Mouse (Mus musculus) liver, embryonic 14.5 days (tissue): ENCODE results near the gene Serpinb9.

Source experiments
- CTCF ChIP-seq: IDR thresholded peaks from 2 replicates; pipeline ENCODE4 v1.5.1; 2016; ENCODE audit warnings: antibody characterized with exemption, low read depth, control low read depth
- EP300 ChIP-seq: IDR thresholded peaks from 2 replicates; pipeline ENCODE4 v1.6.1; 2016; ENCODE audit warnings: antibody characterized with exemption, low read depth

- TF ChIP-seq CTCF = no peak
- no peak for TF ChIP-seq EP300
Observed at GRCm38 (mm10) chr13:33048187-33048586, 45.1 kb downstream of the Serpinb9 start.
